22 mouse cellular contexts compared by ENCODE assay signal in genomic region chr9:118570865-118571264, GRCm38 (mm10). TPM values are rescaled to one million over a fixed set of nuclear protein-coding genes. Genes with fewer than 3 reads are reported as not detected.
DNase-seq lines count a peak whose midpoint lies in the region; TF ChIP-seq lines count a peak whose summit lies in the region.
"Had no signal": no experiment of that assay in that cellular context is flagged by ENCODE, and none has a peak within 500 bp of the region (broad histone marks: within the 10 kb centered on the region; RNA-seq: fewer than 3 reads in every experiment).

No protein-coding gene starts in this region.

- no peaks in the 10 kb centered on the region for H3K27me3 ChIP-seq in thymus, adult 2 months (ENCODE audit: control insufficient read depth, insufficient read depth, low read length)
- H3K27me3 ChIP-seq: heart, embryonic 12.5 days; liver, embryonic 13.5 days; Patski had no signal

- peak; percentile 30; the same call in 1 of the 2 replicates for TF ChIP-seq CTCF in gastrocnemius, adult 2 months (IDR thresholded peaks at IDR 0.05)
- TF ChIP-seq CTCF in left cerebral cortex, adult 2 months (IDR thresholded peaks at IDR 0.05): peak; percentile 43
- TF ChIP-seq CTCF in thymus, adult 2 months (IDR thresholded peaks at IDR 0.05; ENCODE audit: borderline replicate concordance, control insufficient read depth, extremely low read depth, insufficient read depth, low read length, poor library complexity): no peak

- intact Hi-C loops in gastrocnemius, adult 2 months (cut with DNase I): no loop called here
- intact Hi-C loops in gastrocnemius, postnatal 14 days (cut with DNase I; ENCODE audit: low total_unique reads): no loop called here
- intact Hi-C loops in left cerebral cortex, adult 2 months (cut with DNase I): no loop called here
- intact Hi-C loops in left cerebral cortex, postnatal 25 days (cut with DNase I): no loop called here

- no peak for DNase-seq in gastrocnemius, adult 2 months
- DNase-seq in gastrocnemius, postnatal 14 days: no peak
- DNase-seq in left cerebral cortex, adult 2 months (ENCODE audit: extremely low spot score in 1 of 2, low spot score in 2 of 2): no peak
- DNase-seq in left cerebral cortex, postnatal 25 days (ENCODE audit: low spot score in 2 of 2): no peak
- DNase-seq in thymus, postnatal 4 days: peak; percentile 52
- no peak for DNase-seq in thymus, adult 2 months
- DNase-seq in urinary bladder, postnatal 14 days (ENCODE audit: low spot score): no peak
- no peak for DNase-seq in kidney, postnatal 36 days
- DNase-seq: adrenal gland, adult 2 months; cerebellum, adult 8-10 months; gastrocnemius, postnatal 10 days; heart, adult 11 months; heart, postnatal 10 days; kidney, adult 2 months; kidney, postnatal 10 days; liver, embryonic 13.5 days; lung, postnatal 10 days had no signal

- 67% methylated on average over 4 of the region's 4 CpGs for WGBS in thymus, adult 2 months

- peaks cover 72% of the 10 kb centered on the region for H3K36me3 ChIP-seq in thymus, adult 2 months (ENCODE audit: control insufficient read depth, insufficient read depth, low read length)

- H3K27ac ChIP-seq in gastrocnemius, adult 2 months: no peak overlapping the region
- no peak overlapping the region for H3K27ac ChIP-seq in left cerebral cortex, adult 2 months
- no peak overlapping the region for H3K27ac ChIP-seq in thymus, adult 2 months (ENCODE audit: control insufficient read depth, insufficient read depth, low read length)
- H3K27ac ChIP-seq: forebrain, embryonic 10.5 days; liver, embryonic 13.5 days had no signal

- H3K4me1 ChIP-seq in thymus, adult 2 months (replicated peaks; ENCODE audit: control insufficient read depth, insufficient read depth, low read length): no peaks in the 10 kb centered on the region; the same call in 1 of the 2 replicates
- H3K4me1 ChIP-seq: forebrain, embryonic 10.5 days; liver, embryonic 13.5 days had no signal

- no peak for TF ChIP-seq POLR2A in thymus, adult 2 months (IDR thresholded peaks at IDR 0.05; ENCODE audit: control insufficient read depth, extremely low read depth, insufficient read depth, low read length, poor library complexity)

- no peak overlapping the region for H3K4me3 ChIP-seq in gastrocnemius, adult 2 months
- H3K4me3 ChIP-seq in left cerebral cortex, adult 2 months: no peak overlapping the region
- no peak overlapping the region for H3K4me3 ChIP-seq in thymus, adult 2 months (ENCODE audit: control insufficient read depth, insufficient read depth, low read length)
- H3K4me3 ChIP-seq: forebrain, embryonic 10.5 days; heart, embryonic 12.5 days; liver, embryonic 13.5 days had no signal

RNA-seq across cellular contexts. Expression of gene Itga9, which starts 35.6 kb away (rescaled TPM):
- total RNA-seq in gastrocnemius, adult 2 months (2021): 1 to 10 TPM; 3.0 to 5.7 TPM
- total RNA-seq in gastrocnemius, postnatal 14 days (2021): 10 to 100 TPM; 12.3 to 17.7 TPM
- total RNA-seq in left cerebral cortex, adult 2 months (2021): 1 to 10 TPM; 8.2 to 8.3 TPM
- 1 to 10 TPM; 6.7 to 7.0 TPM for total RNA-seq in left cerebral cortex, postnatal 25 days (2021)
- 7.2 and 9.0 TPM in 2 replicates for polyA plus RNA-seq in thymus, adult 2 months (2012; rRNA removed)
- total RNA-seq: monocyte, adult 5-6 weeks had no signal
- polyA plus RNA-seq: G1E had no signal
